Mouse (Mus musculus) WW6 (cell line): ENCODE measurements around the gene Apol10a.
"Not testable (repeated sequence)": the region's sequence is repeated elsewhere in the genome, so short reads cannot be mapped to it uniquely, and the experiment has no call there.

Experiments used
- DNase-seq: peaks from one replicate; pipeline ENCODE4 v3.0.0-alpha.2; 2013; ENCODE audit warnings: low read depth, low spot score

The Apol10a gene

GRCm38 (mm10) chr15:77476693-77477092 lies at the start of gene Apol10a:
Gene Apol10a (plus strand): TSS chr15:77477047.
- not testable (repeated sequence) for DNase-seq

- DNase-seq = not testable (repeated sequence)
Measured at GRCm38 (mm10) chr15:77428690-77429448, 48.0 kb upstream of the Apol10a start.

GRCm38 (mm10) chr15:77444746-77445145 lies 32.1 kb upstream of the Apol10a start:
- not testable (repeated sequence) for DNase-seq

GRCm38 (mm10) chr15:77445668-77446067 lies 31.2 kb upstream of the Apol10a start:
- DNase-seq = not testable (repeated sequence)

- not testable (repeated sequence) for DNase-seq
Measured at GRCm38 (mm10) chr15:77447392-77447791, 29.5 kb upstream of the Apol10a start, which contains the start of gene Apol7b. Gene Apol7b (minus strand): TSS chr15:77447492.

GRCm38 (mm10) chr15:77449927-77450326 lies 26.9 kb upstream of the Apol10a start:
- DNase-seq = peak; percentile 16

GRCm38 (mm10) chr15:77474699-77475390 lies 2.0 kb upstream of the Apol10a start:
- DNase-seq = not testable (repeated sequence)

- no peak for DNase-seq
Measured at GRCm38 (mm10) chr15:77482140-77482794, 5.4 kb downstream of the Apol10a start.

GRCm38 (mm10) chr15:77493181-77493580 lies 16.3 kb downstream of the Apol10a start:
- DNase-seq = not testable (repeated sequence)

- not testable (repeated sequence) for DNase-seq
Measured at GRCm38 (mm10) chr15:77494694-77495093, 17.8 kb downstream of the Apol10a start.

- DNase-seq = not testable (repeated sequence)
Measured at GRCm38 (mm10) chr15:77507966-77508365, 31.1 kb downstream of the Apol10a start, which contains the start of gene Apol11a. Gene Apol11a (plus strand): TSS chr15:77508271.

GRCm38 (mm10) chr15:77520596-77520995 lies 43.7 kb downstream of the Apol10a start:
- not testable (repeated sequence) for DNase-seq

GRCm38 (mm10) chr15:77523186-77523843 lies 46.5 kb downstream of the Apol10a start:
- peak; percentile 9 for DNase-seq

- no peak for DNase-seq
Measured at GRCm38 (mm10) chr15:77533216-77533615, 56.4 kb downstream of the Apol10a start, which contains the start of gene Apol7c. Gene Apol7c (minus strand): TSS chr15:77533316.

- DNase-seq = not testable (repeated sequence)
Measured at GRCm38 (mm10) chr15:77539221-77539620, 62.4 kb downstream of the Apol10a start.
